Mouse (Mus musculus) neural tube, embryonic 13.5 days (tissue): ENCODE measurements at regions not wholly inside any gene's neighbourhood (a gene's known extent, or its start where the extent isn't known, plus 50 kb on each side); places are given as distances from the start of the nearest gene placed in this dataset.

Experiments used
- ATAC-seq: fragments of 200-750 bp; cut with Nextera tagmentation; 2 replicates; pipeline ENCODE4 v1.8.0; 2017; ENCODE audit warnings: low read depth, mild to moderate bottlenecking, moderate TSS enrichment, moderate library complexity
- H3K27ac ChIP-seq: fragments of 300-500 bp; sonication (generic); replicated peaks from 2 replicates; pipeline ENCODE4 v1.5.1; 2015; ENCODE audit warnings: moderate library complexity, mild to moderate bottlenecking, inconsistent platforms
- H3K27me3 ChIP-seq: fragments of 300-500 bp; sonication (generic); 2 replicates; pipeline ENCODE4 v1.6.1; 2015; ENCODE audit warnings: mild to moderate bottlenecking, inconsistent platforms
- H3K36me3 ChIP-seq: fragments of 300-500 bp; sonication (generic); 2 replicates; pipeline ENCODE4 v1.6.1; 2015; ENCODE audit warnings: mild to moderate bottlenecking, inconsistent platforms
- H3K4me1 ChIP-seq: fragments of 300-500 bp; sonication (generic); replicated peaks from 2 replicates; pipeline ENCODE4 v1.6.1; 2015; ENCODE audit warnings: inconsistent platforms
- H3K4me2 ChIP-seq: fragments of 300-500 bp; sonication (generic); 2 replicates; pipeline ENCODE4 v1.6.1; 2015; ENCODE audit warnings: inconsistent platforms, mild to moderate bottlenecking, moderate library complexity
- H3K4me3 ChIP-seq: fragments of 300-500 bp; sonication (generic); 2 replicates; pipeline ENCODE4 v1.5.1; 2015; ENCODE audit warnings: mild to moderate bottlenecking, inconsistent platforms
- H3K9ac ChIP-seq: fragments of 300-500 bp; sonication (generic); 2 replicates; pipeline ENCODE4 v1.6.1; 2015; ENCODE audit warnings: moderate library complexity, mild to moderate bottlenecking, inconsistent platforms
- H3K9me3 ChIP-seq: fragments of 300-500 bp; sonication (generic); 2 replicates; pipeline ENCODE4 v1.6.1; 2016; ENCODE audit warnings: inconsistent platforms
- WGBS: fragments of 180-500 bp; shearing (Covaris S2); methylation state at CpG from one replicate; pipeline ENCODE4 v1.1.7; 2015; 5-methylcytosine and 5-hydroxymethylcytosine counted together

DNA sequence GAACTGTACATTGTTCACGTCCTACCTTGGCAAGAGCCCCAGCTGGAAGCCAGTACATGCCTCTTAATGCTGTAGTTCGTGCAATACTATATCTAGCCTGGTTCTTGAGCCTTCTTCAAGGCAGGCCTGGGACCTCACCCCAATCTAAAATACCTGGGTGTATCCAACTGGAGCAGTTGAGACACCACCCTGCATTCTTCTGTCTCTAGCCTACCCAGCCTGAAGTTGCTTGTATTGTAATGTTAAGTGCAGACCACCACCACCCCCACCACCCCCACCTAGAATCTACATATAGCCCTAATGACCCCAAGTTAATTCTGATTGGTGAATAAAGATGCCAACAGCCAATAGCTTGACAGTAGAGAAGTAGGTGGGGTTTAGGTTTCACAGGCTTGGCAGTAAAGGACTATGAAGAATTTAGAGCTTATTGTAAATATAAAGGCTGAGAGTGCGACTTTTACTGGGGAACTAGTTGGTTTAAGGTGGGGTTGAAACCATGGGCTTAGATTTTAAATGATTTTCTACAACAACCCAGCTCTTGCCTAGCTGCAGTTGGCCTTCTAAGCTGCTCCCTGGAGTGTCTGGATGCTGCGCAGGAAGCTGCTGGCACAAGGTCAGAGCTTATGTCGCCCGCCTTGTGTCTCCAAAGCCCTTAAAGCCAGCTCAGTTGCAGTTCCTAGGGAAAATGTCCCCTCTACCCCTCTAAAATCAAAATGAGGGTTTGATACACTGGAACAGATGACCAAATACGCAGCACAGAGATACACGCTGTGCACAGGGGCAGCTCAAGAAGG is 109.2 kb downstream of the Tmem17 start:
- Histone ChIP-seq H3K36me3 (no peaks in the 10 kb centered on the region), H3K9ac (no peak overlapping the region), H3K4me2 (no peak overlapping the region), H3K27ac (no peak overlapping the region), H3K4me1 (0 out of 2 replicates have a peak, but pooled peaks cover 4% of the 10 kb centered on the region), H3K27me3 (no peaks in the 10 kb centered on the region), H3K4me3 (no peak overlapping the region), H3K9me3 (no peaks in the 10 kb centered on the region)
- whole genome bisulfite sequencing, result 74% methylated on average over 8 of the region's 8 CpGs
- no peak for ATAC-seq

- Histone ChIP-seq H3K27me3 (no peaks in the 10 kb centered on the region), H3K4me3 (no peak overlapping the region), H3K9me3 (no peaks in the 10 kb centered on the region), H3K36me3 (no peaks in the 10 kb centered on the region), H3K4me1 (0 out of 2 replicates have a peak, but pooled peaks cover 4% of the 10 kb centered on the region), H3K9ac (no peak overlapping the region), H3K4me2 (no peak overlapping the region), H3K27ac (no peak overlapping the region)
- 75% methylated on average over 6 of the region's 6 CpGs for WGBS
- no peak for ATAC-seq
Measured at GRCm38 (mm10) chr11:22621868-22622267, 110.0 kb downstream of the Tmem17 start.

DNA sequence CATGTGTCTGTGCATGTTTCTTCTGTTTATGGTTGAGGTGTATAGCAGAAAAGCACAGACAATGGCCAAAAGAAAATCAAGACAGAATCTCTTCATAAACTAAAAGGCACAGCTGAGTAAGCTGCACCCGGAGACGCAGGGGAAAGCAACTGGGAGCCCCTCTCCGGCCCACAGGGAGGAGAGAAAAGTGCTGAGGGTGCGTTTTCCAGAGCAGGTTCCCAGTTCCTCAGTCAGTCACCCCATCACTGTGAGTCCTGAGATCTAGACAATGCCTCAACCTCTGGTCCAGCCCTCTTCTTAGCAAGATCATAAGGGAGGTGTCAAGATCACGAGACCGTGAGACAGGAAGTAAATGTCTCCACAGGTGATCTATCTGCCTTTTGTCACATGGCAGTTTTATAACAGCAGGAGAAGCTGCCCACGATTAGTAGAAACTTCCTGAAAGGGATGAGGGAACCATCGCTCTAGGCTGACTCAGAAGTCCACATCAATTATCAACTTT is 110.7 kb downstream of the Tmem17 start:
- no peak for ATAC-seq
- no peaks in the 10 kb centered on the region for H3K4me1 ChIP-seq
- no peak overlapping the region for H3K4me2 ChIP-seq
- no peak overlapping the region for H3K27ac ChIP-seq
- H3K9ac ChIP-seq, result no peak overlapping the region
- no peaks in the 10 kb centered on the region for H3K36me3 ChIP-seq
- no peak overlapping the region for H3K4me3 ChIP-seq
- no peaks in the 10 kb centered on the region for H3K9me3 ChIP-seq
- no peaks in the 10 kb centered on the region for H3K27me3 ChIP-seq
- 64% methylated on average over 8 of the region's 8 CpGs for WGBS

DNA sequence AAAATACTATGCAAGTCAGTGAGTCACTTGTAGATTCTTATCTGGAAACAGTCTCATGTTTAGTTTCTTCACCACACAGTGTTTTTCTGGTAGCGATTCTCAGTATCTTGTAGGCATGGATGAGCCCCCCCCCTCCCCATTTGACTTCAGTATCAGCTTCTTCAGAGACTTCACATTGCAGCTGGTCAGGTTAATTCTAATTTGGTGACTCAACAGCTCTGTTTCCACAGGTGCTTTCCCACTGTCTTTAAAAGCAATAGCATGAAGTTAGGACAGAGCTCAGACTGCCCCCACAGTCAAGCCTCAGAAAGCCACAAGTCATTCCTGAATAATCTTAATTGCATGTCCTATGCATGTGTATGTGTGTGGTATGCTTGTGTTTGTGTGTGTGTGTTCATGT is 114.5 kb downstream of the Tmem17 start:
- no peaks in the 10 kb centered on the region for H3K27me3 ChIP-seq
- H3K4me1 ChIP-seq, result no peaks in the 10 kb centered on the region; the same call in 1 of the 2 replicates
- no peak for ATAC-seq
- WGBS, result 96% methylated on average over 1 of the region's 1 CpGs
- no peak overlapping the region for H3K4me3 ChIP-seq
- H3K36me3 ChIP-seq, result no peaks in the 10 kb centered on the region
- H3K4me2 ChIP-seq, result no peak overlapping the region
- H3K27ac ChIP-seq, result no peak overlapping the region
- H3K9ac ChIP-seq, result no peak overlapping the region
- H3K9me3 ChIP-seq, result no peaks in the 10 kb centered on the region

GRCm38 (mm10) chr11:22628497-22628896 is 116.6 kb downstream of the Tmem17 start:
- H3K9me3 ChIP-seq, result no peaks in the 10 kb centered on the region
- H3K4me1 ChIP-seq, result peaks cover 10% of the 10 kb centered on the region
- WGBS, result 90% methylated on average over 5 of the region's 5 CpGs
- H3K4me2 ChIP-seq, result no peak overlapping the region
- H3K27ac ChIP-seq, result no peak overlapping the region
- no peaks in the 10 kb centered on the region for H3K36me3 ChIP-seq
- no peak overlapping the region for H3K4me3 ChIP-seq
- H3K9ac ChIP-seq, result no peak overlapping the region
- ATAC-seq, result no peak
- H3K27me3 ChIP-seq, result no peaks in the 10 kb centered on the region

- no peaks in the 10 kb centered on the region for H3K27me3 ChIP-seq
- H3K36me3 ChIP-seq, result no peaks in the 10 kb centered on the region
- no peak for ATAC-seq
- no peak overlapping the region for H3K27ac ChIP-seq
- peaks cover 10% of the 10 kb centered on the region for H3K4me1 ChIP-seq
- no peaks in the 10 kb centered on the region for H3K9me3 ChIP-seq
- WGBS, result 79% methylated on average over 5 of the region's 5 CpGs
- no peak overlapping the region for H3K4me3 ChIP-seq
- no peak overlapping the region for H3K4me2 ChIP-seq
- H3K9ac ChIP-seq, result no peak overlapping the region
Measured at GRCm38 (mm10) chr11:22628979-22629378, 117.1 kb downstream of the Tmem17 start.

GRCm38 (mm10) chr11:22629581-22629980 is 117.7 kb downstream of the Tmem17 start:
- Histone ChIP-seq H3K9me3 (no peaks in the 10 kb centered on the region), H3K27ac (no peak overlapping the region), H3K27me3 (no peaks in the 10 kb centered on the region), H3K36me3 (no peaks in the 10 kb centered on the region), H3K4me1 (peaks cover 10% of the 10 kb centered on the region), H3K4me2 (peak overlapping the region; percentile 39), H3K4me3 (no peak overlapping the region), H3K9ac (0 out of 2 replicates have a peak overlapping the region, but pooled peaks have one; percentile 17)
- no peak for ATAC-seq
- WGBS, result 31% methylated on average over 13 of the region's 13 CpGs

DNA sequence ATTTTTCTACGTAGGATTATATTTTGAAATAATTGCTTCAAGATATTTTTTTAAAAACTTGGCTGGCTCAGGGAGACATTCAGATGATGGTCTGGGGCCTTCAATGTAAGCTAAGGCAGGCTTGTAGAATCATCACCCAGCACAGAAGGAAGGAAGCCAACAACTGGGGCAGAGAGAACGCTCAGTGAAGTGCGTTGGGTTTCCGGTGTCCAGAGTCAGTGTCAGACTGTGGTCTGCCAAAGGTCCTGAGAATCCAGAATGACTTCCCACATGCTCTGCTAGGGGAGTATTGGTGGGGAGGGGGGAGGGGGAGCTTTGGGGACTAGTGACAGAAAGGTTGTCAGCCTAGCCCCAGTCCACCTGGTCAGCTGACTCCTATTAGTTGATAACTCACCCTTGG is 118.1 kb downstream of the Tmem17 start:
- 0 out of 2 replicates have a peak overlapping the region, but pooled peaks have one; percentile 17 for H3K9ac ChIP-seq
- H3K4me1 ChIP-seq, result peaks cover 10% of the 10 kb centered on the region
- H3K4me2 ChIP-seq, result peak overlapping the region; percentile 39
- no peaks in the 10 kb centered on the region for H3K27me3 ChIP-seq
- WGBS, result 76% methylated on average over 4 of the region's 4 CpGs
- H3K4me3 ChIP-seq, result no peak overlapping the region
- ATAC-seq, result no peak
- H3K9me3 ChIP-seq, result no peaks in the 10 kb centered on the region
- H3K27ac ChIP-seq, result no peak overlapping the region
- H3K36me3 ChIP-seq, result no peaks in the 10 kb centered on the region

DNA sequence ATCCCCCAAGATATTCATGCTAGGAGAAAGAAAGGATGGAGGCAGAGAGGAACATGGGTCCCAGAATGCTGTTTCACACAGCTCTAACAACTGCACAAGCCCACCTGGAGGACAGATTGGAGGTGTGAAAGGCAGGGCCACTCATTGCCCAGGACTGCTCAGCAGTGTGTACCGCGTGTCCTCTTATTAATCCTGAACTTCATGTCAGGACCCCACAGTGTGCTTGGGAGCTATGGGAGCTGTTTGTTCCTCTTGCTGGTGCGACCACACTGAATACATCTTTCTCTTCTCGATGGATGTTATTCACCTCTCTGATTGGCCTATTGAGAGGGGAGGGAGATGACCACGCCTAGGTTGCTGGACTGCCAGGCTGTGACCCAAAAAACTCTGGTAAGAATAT is 119.1 kb downstream of the Tmem17 start:
- no peaks in the 10 kb centered on the region for H3K9me3 ChIP-seq
- H3K27me3 ChIP-seq, result no peaks in the 10 kb centered on the region
- H3K4me2 ChIP-seq, result no peak overlapping the region
- H3K9ac ChIP-seq, result no peak overlapping the region
- H3K27ac ChIP-seq, result no peak overlapping the region
- whole genome bisulfite sequencing, result 82% methylated on average over 5 of the region's 5 CpGs
- peak; percentile 54; the same call in 1 of the 2 replicates for ATAC-seq
- H3K36me3 ChIP-seq, result no peaks in the 10 kb centered on the region
- no peak overlapping the region for H3K4me3 ChIP-seq
- peaks cover 10% of the 10 kb centered on the region for H3K4me1 ChIP-seq

DNA sequence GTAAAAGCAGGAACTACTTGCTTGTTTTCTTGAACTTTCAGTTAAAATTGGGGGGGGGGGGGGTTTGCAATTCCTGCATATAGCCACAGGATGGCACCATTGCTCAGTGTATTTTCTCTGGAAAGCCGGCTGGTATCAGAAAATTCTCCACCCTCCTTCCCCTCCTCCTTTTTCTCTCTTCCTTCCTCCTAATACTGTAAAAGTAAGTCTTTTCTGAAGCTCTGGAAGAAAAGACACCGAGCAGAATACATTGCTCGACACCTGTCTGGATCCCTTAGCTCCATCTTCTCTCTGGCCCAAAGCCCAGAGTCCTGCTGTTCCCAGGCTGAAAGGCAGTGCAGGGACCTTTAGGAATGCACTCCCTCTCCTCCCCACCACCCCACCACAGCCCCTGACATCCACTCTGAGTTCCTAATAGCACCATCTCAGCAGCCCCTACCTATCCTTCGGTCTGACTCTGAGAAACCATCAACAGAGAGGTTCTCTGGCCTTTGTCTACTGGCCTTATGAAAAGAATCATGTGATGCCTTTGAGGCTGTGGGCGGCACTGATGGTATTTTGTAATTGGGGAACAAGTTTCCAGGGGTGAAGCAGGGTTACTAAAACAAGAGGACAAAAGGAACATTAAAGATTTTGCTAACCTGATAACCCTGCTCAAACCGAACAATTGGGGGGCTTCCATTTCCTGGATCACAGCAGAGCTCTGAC is 119.9 kb downstream of the Tmem17 start:
- 9% methylated on average over 6 of the region's 6 CpGs for WGBS
- Histone ChIP-seq H3K4me3 (no peak overlapping the region), H3K27ac (no peak overlapping the region), H3K4me1 (peaks cover 17% of the 10 kb centered on the region), H3K9ac (peak overlapping the region; percentile 43; the same call in 1 of the 2 replicates), H3K9me3 (no peaks in the 10 kb centered on the region), H3K4me2 (peak overlapping the region; percentile 43), H3K27me3 (no peaks in the 10 kb centered on the region), H3K36me3 (no peaks in the 10 kb centered on the region)
- ATAC-seq, result 0 out of 2 replicates have a peak, but pooled peaks have one; percentile 56

GRCm38 (mm10) chr11:22632314-22632700 is 120.4 kb downstream of the Tmem17 start:
- H3K9me3 ChIP-seq, result no peaks in the 10 kb centered on the region
- no peak for ATAC-seq
- H3K36me3 ChIP-seq, result no peaks in the 10 kb centered on the region
- peak overlapping the region; percentile 43; the same call in 1 of the 2 replicates for H3K9ac ChIP-seq
- no peak overlapping the region for H3K4me2 ChIP-seq
- H3K27me3 ChIP-seq, result no peaks in the 10 kb centered on the region
- H3K27ac ChIP-seq, result no peak overlapping the region
- peaks cover 22% of the 10 kb centered on the region for H3K4me1 ChIP-seq
- no peak overlapping the region for H3K4me3 ChIP-seq

DNA sequence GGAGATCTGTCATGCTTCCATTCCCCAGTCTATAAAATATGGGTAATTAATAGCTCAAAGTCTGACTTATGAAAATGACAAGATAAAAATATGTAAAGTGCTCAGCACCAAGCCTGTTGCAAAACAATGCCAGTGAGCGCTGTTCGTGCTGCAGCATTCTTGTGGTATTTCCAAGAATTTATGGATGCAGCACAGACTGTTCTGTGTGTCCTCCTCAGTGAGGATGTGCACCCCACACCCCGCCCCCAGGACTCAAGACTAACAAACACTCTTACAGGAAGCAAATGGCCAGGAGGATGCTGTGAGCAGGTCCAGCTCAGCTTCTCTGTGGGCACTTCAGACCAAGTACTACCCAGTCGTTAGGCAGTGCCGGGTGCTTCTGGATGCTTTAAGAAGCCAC is 121.1 kb downstream of the Tmem17 start:
- 64% methylated on average over 5 of the region's 5 CpGs for WGBS

More for the DNA sequence above, 121.1 kb downstream of the Tmem17 start:
- Histone ChIP-seq H3K4me2 (no peak overlapping the region), H3K4me1 (peaks cover 24% of the 10 kb centered on the region), H3K36me3 (no peaks in the 10 kb centered on the region), H3K27me3 (no peaks in the 10 kb centered on the region), H3K27ac (no peak overlapping the region), H3K4me3 (no peak overlapping the region), H3K9ac (no peak overlapping the region), H3K9me3 (no peaks in the 10 kb centered on the region)
- ATAC-seq, result no peak
